Mouse (Mus musculus) layer of hippocampus, adult 9-10 months (tissue): ENCODE data around the gene Unc119b.
"Not testable (repeated sequence)": the region's sequence is repeated elsewhere in the genome, so short reads cannot be mapped to it uniquely, and the experiment has no call there.

Source experiments
- DNase-seq: peaks from one replicate; pipeline ENCODE4 v3.0.0; 2022; ENCODE audit warnings: low spot score

The Unc119b gene

DNA sequence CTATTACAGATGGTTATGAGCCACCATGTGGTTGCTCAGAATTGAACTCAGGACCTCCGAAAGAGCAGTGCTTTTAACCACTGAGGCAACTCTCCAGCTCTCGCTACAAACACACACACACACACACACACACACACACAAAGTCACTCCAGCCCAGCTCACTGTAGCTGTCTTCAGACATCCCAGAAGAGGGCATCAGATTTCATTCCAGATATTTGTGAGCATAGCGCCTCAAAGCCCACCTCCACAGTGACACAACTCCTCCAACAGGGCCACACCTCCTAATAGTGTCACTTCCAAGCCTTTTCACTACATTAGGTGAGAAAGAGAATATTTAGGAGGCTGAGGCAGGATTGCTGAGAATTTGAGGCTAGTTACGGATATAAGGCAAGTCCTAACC, 4.3 kb upstream of the Unc119b start:
- no peak for DNase-seq

GRCm38 (mm10) chr5:115133358-115134066, 1.3 kb downstream of the Unc119b start:
- DNase-seq: no peak

DNA sequence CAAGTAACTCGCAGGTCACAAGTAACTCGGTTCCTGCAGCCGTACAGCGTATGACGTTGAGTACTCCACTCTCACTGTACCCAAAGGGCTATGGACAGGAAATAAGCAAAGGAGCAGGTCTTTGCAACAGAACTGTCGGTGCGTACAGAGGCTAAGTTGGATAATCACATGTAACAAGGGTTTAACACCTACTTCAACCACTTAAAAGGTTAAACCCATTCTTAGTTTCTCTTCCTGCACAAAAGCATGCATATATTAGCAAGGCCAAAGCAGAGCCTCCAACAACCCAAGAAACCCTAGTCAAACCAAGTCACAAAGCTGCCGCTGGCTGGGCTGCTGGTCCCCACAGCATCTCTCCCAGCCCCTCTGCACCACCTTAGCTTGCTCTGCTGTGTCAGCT, 2.3 kb downstream of the Unc119b start:
- DNase-seq: no peak

DNA sequence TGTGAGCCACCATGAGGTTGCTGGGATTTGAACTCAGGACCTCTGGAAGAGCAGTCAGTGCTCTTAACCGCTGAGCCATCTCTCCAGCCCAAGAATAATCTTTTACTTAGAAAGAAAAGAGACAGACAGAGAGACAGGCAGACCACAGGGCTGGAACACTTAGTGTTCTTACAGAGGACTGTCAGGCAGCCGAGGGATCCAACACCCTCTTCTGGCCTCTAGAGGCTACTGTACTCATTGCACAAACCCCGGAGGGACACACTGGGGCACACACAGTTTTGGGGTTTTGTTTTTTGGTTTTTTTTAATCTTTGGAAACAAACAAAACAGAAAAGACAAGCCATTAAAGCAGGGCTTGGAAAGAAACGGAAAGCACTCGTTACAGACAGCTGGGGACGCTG, 5.4 kb downstream of the Unc119b start:
- no peak for DNase-seq

DNA sequence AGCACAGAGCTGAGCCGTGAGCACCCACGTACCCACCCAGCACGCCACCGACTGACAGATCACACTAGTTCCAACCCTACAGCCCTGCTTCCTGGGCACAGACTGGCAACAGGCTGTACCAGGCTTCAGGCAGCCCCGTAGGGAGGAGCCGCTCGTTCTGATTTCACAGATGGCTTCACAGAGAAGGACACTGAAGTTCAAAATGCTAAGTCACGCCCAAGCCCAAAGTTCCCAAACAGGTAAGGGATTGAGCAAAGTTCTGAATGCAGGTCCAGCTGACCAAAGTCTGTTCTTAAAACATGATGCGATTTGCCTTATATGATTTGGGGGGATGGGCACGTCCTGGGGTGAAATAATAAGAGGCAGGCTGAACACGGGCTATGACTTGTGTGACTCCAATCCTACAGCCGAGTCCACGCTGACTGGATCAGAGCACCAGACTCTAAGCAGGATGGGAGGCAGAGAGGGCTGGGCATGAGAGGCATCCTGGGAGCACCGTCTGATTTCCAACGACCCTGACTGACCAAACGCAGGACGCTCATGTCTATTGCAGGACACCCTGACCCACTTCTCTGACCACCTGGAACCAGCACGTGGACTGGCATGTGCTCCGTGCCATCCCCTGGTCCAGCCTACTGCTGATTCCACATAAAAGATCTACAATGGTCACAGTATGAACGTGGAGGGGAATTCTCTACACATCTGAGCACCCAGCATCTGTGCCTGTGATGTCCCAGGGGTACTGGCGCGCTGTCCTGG, 7.2 kb downstream of the Unc119b start:
- DNase-seq: no peak

- DNase-seq: no peak
Measured at GRCm38 (mm10) chr5:115126578-115127312, 8.0 kb downstream of the Unc119b start.

GRCm38 (mm10) chr5:115125211-115125871, 9.4 kb downstream of the Unc119b start:
- peak; percentile 71 for DNase-seq

- no peak for DNase-seq
Measured at GRCm38 (mm10) chr5:115124690-115125089, 10.1 kb downstream of the Unc119b start.

DNA sequence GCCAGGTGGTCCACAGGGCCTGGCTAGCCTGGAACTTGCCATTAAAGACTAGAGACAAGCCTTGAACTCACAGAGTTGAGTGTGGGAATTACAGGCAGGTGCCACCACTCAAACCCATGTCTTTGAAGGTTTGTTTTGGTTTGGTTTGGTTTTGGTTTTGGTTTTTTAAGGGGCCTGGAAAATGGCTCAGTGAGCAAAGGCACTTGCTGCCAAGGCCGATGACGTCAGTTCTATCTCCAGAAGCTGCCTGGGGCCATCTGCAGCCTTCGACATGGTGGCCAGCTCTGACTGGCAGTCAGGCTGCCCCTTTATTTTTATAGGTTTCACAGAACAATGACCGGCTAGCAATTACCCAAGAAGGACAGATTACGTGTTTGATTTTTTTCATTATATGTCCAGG, 13.8 kb downstream of the Unc119b start:
- no peak for DNase-seq

GRCm38 (mm10) chr5:115118961-115119570, 15.7 kb downstream of the Unc119b start, which contains the start of gene Acads:
TSS of gene Acads (minus strand) at chr5:115119346.
- DNase-seq: no peak

- DNase-seq: no peak
Measured at GRCm38 (mm10) chr5:115117467-115117866, 17.3 kb downstream of the Unc119b start.

- DNase-seq: no peak
Measured at GRCm38 (mm10) chr5:115116426-115116825, 18.3 kb downstream of the Unc119b start.

DNA sequence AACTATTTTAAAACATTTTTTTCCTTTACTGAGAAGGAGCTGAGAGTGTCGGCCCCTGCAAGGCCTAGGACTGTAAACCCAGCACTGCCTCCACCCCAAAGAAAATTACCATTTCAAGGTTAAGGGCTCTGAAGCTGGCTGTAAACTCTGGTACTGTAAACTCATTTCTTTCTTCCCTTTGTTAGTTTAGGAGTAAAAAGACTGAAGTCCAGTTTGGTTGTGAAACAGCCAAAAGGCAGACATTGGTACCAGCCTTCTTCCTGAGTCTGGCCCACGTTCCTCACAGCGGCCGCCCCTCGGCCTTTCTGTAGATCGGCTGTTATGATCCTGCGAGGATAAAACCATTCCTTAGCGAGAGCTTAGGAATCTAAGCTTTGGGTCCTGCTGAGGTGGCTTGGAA, 20.3 kb downstream of the Unc119b start:
- DNase-seq: no peak

DNA sequence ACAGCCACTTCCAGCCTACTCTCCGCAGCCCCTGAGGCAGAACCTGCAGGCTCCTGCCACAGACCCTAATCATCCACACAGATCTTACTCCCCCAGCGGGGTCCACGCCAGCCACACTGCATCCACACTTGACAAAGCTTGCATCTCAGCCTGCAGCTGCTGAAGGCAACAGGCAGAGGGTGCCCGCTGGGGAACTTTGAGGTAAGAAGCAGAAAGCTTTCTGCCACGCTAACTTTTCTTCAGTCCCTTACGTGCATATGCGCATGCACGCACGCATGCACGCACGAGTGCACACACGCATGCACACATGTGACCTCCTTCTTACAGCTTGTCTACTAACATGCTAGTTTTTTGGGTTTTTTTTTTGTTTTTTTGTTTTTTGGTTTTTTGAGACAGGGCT, 21.5 kb downstream of the Unc119b start:
- no peak for DNase-seq

DNA sequence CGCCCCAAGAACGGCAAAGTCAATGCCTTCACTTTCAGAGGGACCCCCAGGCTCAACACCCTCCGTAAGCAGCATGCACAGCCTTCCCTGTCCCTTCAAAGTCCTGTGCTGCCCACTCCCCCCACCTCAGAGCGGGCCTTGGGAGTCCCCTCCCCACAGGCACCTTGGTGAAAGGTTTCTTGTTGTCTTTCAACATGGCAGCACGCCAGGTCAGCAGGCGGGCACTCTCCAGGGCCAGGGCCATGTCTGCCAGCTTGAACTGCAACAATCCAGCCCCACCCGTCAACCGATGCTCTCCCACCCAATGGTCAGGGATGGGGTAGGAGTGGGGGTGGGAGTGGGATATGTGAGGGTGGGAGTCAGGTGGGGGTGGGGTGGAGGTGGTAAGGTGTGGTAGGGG, 23.6 kb downstream of the Unc119b start:
- DNase-seq: no peak

DNA sequence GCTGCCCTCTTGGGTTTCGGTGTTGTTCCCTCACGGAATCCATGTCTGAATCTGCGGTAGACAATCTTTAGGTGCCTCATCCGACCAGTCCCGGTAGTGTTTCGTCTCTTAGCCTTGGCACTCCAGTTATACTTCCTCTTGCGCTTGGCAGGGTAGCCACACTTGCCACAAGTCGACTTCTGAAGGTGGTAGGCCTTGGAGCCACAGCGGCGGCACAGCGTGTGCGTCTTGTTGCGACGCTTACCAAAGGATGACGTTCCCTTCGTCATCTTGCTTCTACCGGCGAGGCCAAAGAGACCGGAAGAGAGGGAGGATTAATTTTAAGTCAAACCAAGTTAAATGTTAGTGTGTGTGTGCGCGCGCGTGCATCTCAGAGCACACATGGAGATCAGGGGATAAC, 31.5 kb downstream of the Unc119b start:
- DNase-seq: not testable (repeated sequence)

DNA sequence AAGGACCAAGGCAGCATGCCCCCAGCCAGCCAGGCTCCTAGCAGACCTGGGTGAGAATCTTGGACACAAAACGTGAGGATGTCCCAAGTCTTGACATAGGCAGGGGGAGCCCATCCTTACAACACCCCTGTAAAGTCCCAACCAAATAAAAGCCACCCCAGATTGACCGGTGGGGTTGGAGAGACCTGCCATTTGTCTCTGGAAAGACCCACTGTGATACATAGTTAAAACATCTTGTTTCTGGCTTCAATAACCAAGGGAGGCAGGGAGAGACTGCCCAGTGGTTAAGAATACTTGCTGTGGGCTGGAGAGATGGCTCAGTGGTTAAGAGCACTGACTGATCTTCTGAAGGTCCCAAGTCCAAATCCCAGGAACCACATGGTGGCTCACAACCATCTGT, 32.5 kb downstream of the Unc119b start:
- DNase-seq: no peak

GRCm38 (mm10) chr5:115100473-115100872, 34.3 kb downstream of the Unc119b start:
- DNase-seq: no peak

DNA sequence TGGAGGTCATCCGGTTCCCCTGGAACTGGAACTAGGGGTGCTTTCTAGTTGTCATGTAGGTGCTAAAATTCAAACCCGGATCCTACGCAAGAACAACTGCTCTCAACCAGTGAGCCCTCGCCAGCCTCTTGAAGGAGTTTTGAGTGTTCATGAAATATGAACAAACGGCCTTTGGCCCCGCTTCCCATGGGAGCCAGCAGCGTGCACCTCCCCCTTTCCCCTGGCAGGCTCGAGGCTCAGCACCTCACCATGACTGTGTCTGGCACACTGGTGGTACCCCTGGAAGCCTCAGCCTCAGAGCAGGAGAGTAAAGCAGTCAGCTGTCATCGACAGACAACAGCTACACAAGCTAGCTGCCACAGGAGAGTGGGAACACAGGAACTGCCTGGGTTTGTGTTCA, 34.8 kb downstream of the Unc119b start:
- no peak for DNase-seq

GRCm38 (mm10) chr5:115099530-115099929, 35.2 kb downstream of the Unc119b start:
- no peak for DNase-seq

GRCm38 (mm10) chr5:115098195-115098594, 36.6 kb downstream of the Unc119b start, which contains the start of gene Gm10401:
TSS of gene Gm10401 (minus strand) at chr5:115098295.
- DNase-seq: no peak

DNA sequence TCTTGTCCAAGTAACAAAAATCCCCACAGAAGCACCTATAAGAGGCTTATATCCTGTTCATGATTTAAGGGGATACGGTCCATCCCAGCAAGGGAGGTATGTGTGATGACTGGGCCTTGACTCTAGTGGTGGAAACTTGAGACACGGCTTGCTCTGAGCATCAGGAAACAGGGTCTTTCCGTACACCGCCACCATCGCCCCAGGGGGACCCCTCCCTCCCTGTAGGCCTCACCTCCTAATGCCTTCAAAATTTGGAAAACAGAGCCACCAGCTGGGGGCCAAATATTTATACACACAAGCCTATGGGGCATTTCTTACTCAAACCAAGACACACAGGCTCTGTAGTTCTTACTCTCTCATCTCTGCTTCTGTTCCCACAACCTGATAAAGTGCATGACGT, 43.0 kb downstream of the Unc119b start:
- no peak for DNase-seq
